Mouse (Mus musculus) cerebellum, postnatal 14 days (tissue): ENCODE measurements around the gene Sumf2.
"Not testable (repeated sequence)": the region's sequence is repeated elsewhere in the genome, so short reads cannot be mapped to it uniquely, and the experiment has no call there.

Source experiments
- DNase-seq, 2 experiments: peaks; one replicate each; pipeline ENCODE4 v3.0.0; 2021; ENCODE audit warnings: mixed read lengths in 2 of 2

The Sumf2 gene

GRCm38 (mm10) chr5:129846752-129847557, at the start of gene Sumf2:
Sumf2 (plus strand) TSS chr5:129846986.
- peak; percentile 96 to 98 for DNase-seq

GRCm38 (mm10) chr5:129844848-129845247, 1.9 kb upstream of the Sumf2 start:
- DNase-seq, result no peak

DNA sequence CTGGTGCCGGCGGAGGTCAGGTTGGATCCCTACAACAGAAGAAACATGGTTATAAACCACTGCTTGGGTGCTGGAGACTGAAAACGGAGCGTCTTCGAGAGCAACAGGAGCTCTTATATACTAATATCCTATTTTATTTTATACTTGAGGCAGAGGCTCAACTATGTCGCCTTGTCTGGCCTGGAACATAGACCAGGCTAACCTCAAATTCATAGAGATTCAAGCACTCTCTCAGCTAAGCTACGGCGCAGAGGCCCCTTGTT, 703 bp downstream of the Sumf2 start:
- no peak for DNase-seq

DNA sequence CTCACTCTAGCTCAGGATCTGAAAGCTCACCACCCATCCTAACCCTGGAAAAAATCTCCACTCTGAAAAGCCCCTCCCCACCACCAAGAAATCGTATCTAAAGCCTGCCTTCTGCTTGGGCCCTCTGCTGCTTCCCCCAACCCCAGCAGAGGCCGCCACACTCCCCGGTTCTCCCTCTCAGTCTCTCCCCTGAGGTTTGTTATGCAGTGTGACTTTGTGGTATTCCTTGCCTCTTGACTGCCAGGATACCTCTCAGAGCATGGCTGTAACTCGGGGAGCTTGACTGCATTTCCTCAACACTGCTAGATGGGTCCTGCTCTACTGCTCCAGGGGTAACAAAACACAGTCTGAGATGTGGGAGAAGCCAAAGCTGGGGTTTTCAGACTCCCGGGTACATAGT, 8.4 kb downstream of the Sumf2 start:
- no peak for DNase-seq

DNA sequence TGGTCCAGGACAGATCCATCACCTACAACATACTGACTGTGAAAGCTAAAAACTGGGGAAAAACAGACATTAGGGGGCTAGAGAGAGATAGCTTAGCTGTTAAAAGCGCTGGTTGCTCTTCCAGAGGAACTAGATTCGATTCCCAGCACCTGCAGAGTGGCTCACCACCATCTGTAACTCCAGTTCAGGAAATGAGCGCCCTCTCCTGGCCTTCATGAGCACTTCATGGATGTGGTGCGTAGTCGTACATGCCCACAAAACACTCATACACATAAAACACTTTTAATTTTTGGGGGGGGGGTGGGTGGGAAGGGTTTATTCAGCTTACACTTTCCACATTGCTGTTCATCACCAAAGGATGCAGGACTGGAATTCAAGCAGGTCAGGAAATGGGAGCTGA, 9.6 kb downstream of the Sumf2 start:
- DNase-seq, result no peak

- DNase-seq, result no peak
These were observed 15.5 kb downstream of the Sumf2 start for GRCm38 (mm10) chr5:129862325-129862724.

DNA sequence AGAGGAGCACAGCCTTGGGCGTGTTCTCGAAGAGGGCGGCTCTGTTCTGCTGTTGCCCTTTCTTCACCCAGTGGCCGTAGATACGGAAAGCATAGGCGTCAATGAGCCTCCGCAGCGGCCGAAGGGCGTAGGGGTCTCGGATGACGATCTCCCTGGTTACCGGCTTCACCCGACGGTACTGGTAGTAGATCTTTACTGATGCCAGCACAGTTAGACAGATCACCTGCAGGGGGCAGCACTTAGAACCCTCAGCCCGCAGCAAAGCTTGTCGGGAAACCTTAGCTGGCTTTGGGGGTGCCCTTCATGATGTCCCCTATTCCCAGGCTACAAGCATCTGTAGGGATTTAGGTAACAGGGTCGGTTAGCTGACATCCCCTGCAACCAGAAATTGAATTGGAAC, 17.7 kb downstream of the Sumf2 start:
- DNase-seq, result peak; percentile 46 to 76

DNA sequence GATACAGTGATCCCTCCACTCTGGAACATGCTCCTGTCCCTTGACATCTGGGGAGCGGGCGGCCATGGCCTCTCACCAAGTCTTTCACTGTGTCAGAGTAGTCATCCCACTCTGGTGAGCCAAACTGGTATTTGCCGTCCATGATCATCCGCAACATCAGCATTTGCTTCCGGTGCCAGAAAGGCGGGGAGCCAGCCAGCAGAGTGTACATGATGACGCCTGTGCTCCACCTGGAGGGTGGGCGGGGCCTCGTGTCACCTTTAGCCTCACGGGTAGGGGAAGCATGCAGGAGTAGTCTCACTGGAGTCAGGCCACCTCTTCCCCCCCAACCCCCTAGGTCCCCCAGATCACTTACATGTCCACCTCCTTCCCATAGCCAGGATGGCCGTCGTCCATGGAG, 19.1 kb downstream of the Sumf2 start:
- DNase-seq, result no peak

GRCm38 (mm10) chr5:129869238-129869995, 22.6 kb downstream of the Sumf2 start:
- no peak for DNase-seq

- no peak for DNase-seq
These were observed 24.5 kb downstream of the Sumf2 start for GRCm38 (mm10) chr5:129871238-129871637.

GRCm38 (mm10) chr5:129873942-129874341, 27.2 kb downstream of the Sumf2 start:
- no peak for DNase-seq

DNA sequence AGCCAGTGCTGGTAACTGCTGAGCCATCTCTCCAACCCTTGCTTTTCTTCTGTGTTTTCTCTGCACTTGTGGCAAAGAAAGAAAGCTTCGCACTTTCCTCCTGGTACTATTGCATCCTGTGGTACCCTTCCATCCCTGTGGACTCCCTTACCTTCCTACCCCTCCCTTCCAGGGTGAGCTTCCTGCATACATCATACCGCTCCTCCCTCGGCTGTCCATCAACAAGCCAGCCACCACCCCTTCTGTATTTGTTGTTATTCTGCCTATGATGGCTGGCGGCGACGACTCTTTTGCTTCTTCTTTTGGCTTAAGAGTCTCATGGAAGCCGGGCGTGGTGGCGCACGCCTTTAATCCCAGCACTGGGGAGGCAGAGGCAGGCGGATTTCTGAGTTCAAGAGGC, 28.3 kb downstream of the Sumf2 start:
- no peak for DNase-seq

- DNase-seq, result no peak
These were observed 31.1 kb downstream of the Sumf2 start for GRCm38 (mm10) chr5:129877731-129878455.

DNA sequence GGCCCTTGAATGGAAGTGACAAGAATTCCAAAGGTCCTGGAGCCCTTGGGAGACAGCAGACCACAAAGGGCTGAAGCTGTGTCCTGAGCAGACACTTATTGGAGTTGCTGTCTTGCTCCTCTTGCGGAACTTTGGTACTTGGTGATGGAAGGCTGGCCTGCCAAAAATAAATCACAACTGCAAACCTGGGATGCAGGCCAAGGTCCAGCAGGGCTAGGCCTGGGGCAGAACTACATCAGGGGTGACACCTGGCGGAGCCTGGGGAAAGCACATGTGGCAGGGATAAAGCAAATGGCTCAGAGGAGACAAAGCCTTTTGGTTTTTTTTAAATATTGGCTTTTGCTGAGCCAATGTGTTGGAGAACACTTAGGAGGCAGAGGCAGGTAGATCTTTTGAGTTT, 32.2 kb downstream of the Sumf2 start:
- DNase-seq, result peak; percentile 62 to 74

DNA sequence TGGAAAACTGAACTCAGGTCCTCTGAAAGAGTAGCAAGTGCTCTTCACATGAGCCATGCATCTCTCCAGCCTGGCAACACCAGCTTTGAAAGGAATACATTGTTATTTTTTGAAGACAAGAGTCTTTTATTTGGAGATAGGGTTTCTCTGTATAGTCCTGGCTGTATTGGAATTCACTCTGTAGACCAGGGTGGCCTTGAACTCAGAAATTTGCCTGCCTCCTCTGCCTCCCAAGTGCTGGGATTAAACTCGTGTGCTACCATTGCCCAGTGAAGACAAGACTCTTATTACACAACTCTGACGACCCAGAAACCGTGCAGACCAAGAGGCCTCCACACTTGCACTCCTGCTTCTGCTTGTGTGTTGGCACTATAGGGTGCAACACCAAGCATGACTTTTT, 33.1 kb downstream of the Sumf2 start:
- DNase-seq, result no peak

DNA sequence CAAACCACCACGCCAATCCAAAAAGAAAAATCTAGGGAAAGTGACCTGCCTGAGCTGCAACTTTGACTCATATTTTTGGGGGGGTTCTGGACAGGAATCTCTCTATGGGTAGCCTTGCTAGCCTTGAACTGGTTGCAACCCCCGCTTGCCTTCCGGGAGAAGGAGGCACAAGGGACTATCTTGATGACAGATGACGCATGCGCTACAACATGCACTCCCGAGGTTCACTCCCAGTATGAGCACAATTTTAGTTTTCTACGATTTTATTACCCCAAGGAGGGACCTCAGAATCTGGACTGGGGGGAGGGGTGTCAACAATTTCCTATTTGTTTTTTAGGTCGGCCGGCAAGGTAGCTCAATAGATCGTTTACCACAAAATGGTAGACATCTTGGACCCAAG, 39.5 kb downstream of the Sumf2 start:
- no peak for DNase-seq

- DNase-seq, result peak; percentile 92 to 96
These were observed 40.3 kb downstream of the Sumf2 start, which contains the start of gene Chchd2 for GRCm38 (mm10) chr5:129886911-129887636. Chchd2 (minus strand) TSS chr5:129887470.

DNA sequence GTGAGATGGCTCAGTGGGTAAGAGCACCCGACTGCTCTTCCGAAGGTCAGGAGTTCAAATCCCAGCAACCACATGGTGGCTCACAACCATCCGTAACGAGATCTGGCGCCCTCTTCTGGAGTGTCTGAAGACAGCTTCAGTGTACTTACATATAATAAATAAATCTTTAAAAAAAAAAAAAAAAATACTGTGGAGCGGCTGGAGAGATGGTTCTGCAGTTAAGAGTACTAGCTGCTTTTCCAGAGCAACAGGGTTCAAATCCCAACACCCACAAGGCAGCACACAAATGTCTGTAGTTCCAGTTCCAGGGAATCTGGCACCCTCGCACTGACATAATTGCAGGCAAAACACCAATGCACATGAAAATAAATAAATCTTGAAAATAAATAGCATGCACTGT, 43.6 kb downstream of the Sumf2 start:
- DNase-seq, result not testable (repeated sequence)

DNA sequence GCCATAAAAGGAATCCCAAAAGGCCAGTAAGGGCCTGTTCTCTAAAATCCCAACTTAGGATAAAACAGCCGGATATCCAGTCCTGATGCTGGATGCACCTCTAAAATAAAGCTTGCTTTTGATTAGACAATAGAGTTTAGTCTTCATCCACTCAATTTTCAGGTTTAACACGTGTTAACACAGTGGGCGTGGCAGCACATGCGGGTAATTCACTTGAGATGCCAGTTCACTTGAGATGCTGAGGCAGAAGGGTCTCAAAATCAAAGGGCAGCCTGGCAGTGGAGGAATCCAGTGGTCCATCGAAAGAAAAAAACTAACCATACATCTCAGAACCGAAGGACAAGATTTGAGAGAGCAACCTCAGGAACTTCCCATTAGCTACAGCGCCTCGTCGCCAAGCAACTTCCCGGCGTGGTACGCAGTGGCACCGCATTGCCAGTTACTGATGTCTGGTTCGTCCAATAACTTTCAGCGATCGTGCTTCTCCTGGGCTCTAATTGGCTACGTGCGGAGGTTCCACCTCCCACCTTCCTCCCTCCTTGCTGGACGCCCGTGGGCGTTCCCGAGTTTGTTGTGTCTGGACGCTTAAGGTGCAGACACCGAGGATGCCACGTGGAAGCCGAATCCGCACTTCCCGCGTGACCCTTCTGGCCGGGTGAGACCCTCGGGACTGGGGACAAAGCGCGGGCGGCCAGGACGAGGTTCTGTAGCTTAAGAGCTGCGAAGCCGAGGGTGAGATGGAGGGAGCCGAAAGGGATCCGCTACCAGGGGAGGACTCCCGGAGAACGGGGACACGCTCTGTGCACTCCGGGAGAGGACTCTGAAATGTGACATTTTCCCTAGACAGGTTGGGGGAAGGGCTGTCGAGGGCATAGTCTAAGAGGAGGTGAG, 48.7 kb downstream of the Sumf2 start, which contains the start of gene Zbed5:
Gene Zbed5 (plus strand): TSS at position 526 of the 891 bp plus-strand sequence.
- DNase-seq, result peak; percentile 88 to 89

DNA sequence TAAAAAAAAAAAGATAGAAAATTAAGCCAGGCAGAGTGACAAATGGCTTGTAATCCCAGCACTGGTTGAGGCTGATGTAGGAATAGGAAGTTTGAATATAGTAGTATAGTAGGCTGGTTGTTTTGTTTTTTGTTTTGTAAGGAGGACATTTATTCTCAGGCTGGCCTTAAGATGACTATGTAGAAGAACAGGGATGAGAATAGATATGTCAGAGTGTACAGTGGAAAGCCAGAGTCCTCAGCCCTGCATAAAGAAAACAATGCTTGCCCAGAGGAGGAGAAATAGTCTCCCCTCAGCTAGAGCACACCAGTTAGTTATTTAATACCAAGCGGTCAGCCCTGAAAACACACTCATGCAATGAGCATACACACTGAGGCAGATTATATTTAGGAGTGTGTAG, 51.7 kb downstream of the Sumf2 start, which contains the start of gene Phkg1:
Gene Phkg1 (minus strand): TSS at position 101 of the 400 bp plus-strand sequence.
- DNase-seq, result no peak

DNA sequence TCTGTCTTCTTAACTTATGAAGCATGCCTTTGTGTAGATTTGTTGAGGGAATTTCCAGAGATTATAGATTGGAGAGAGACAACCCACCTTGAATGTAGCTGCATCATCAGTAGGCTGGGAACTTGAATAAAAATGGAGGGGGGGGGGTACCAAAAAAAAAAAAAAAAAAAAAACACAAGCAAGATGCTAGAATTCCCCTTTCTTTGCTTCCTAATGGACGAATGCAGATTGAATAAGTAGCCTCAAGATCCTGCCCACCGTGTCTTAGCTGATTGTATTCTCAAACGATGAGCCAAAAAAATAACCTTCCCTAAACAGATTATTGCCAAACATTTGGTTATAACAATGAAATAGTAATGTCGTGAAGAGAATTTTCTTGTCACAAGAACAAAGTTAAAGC, 61.0 kb downstream of the Sumf2 start:
- DNase-seq, result no peak
